Mouse (Mus musculus): Measurements from ENCODE around the gene Hmgn1.

DNA sequence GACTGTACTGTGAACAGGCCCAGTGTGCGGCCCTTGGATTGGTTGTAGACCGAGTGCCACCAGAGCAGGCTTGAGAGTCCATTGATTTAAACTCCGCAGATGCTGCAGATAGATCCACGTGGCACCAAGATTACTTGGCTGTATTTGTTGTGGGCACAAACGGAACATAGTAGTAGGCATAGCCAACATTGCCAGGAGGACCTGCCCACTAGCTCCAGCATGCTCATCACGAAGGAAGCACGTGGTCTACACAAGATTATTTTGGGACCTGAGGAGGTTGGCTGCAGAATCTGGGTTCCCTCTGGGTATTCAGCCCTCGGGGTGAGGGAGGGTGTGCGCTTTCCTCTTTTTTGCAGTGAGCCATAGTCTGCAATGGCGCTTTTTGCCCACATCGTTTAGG is 29.6 kb upstream of the Hmgn1 start:
- TF ChIP-seq CTCF (IDR thresholded peaks at IDR 0.05; ENCODE audit: control insufficient read depth, insufficient read depth, insufficient replicate concordance, low read depth, low read length) (no peak), POLR2A (IDR thresholded peaks at IDR 0.05; ENCODE audit: control insufficient read depth, low read depth, low read length) (no peak)
